Mouse (Mus musculus) brain, embryonic 14.5 days (tissue): Measurements from ENCODE around the gene Olfr764-ps1. TPM values are rescaled to one million over a fixed set of nuclear protein-coding genes. Genes with fewer than 3 reads are reported as not detected.
A peak's percentile ranks its signal among the peaks of the same experiment; 100 is the strongest.
"Not testable (repeated sequence)": the region's sequence is repeated elsewhere in the genome, so short reads cannot be mapped to it uniquely, and the experiment has no call there.

Experiments
- DNase-seq: peaks from one replicate; pipeline ENCODE4 v3.0.0-alpha.2; 2011; ENCODE audit warnings: low read depth
- CTCF ChIP-seq: fragments of 200-500 bp; IDR thresholded peaks from 2 replicates; pipeline ENCODE4 v1.5.1; 2012; ENCODE audit warnings: inconsistent platforms, mild to moderate bottlenecking, moderate library complexity, borderline replicate concordance; ENCODE audit not compliant: insufficient read depth, insufficient read length; ENCODE audit errors: extremely low read depth
- POLR2A ChIP-seq: fragments of 200-500 bp; IDR thresholded peaks from 2 replicates; pipeline ENCODE4 v1.6.1; 2012; ENCODE audit warnings: mild to moderate bottlenecking, inconsistent platforms, borderline replicate concordance; ENCODE audit not compliant: poor library complexity, insufficient read depth, insufficient read length, severe bottlenecking; ENCODE audit errors: extremely low read depth
- polyA plus RNA-seq: library from polyadenylated mRNA; depleted of rRNA; stranded (reverse); fragments of >200 nt; gene quantifications from 2 replicates; pipeline ENCODE4 v1.2.3, GENCODE M21; 2012; rRNA removed

The Olfr764-ps1 gene
- polyA plus RNA-seq: not detected in 2 replicates

DNA sequence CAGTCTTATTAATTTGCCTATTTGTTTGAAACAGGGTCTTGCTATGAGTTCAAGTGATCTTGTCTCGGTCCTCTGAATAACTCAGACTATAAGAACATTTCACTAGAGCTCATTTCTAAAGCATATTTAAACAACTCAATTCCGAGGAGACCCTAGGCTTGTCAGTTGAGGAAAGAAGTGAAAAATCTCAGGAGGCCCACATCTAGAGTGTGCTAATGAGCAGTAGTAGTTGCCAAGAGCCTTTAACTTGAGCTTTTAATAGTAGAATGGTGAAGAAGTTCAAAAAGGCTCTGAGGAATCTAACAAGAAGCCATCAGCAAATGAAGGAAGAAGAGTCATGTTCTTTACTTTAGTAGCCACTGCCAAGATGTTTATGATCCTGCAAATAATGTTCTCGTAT, at the start of gene Olfr764-ps1:
Olfr764-ps1 (minus strand) TSS at position 101 of the 400 bp plus-strand sequence.
- DNase-seq: no peak
- TF ChIP-seq POLR2A (no peak), CTCF (no peak)

DNA sequence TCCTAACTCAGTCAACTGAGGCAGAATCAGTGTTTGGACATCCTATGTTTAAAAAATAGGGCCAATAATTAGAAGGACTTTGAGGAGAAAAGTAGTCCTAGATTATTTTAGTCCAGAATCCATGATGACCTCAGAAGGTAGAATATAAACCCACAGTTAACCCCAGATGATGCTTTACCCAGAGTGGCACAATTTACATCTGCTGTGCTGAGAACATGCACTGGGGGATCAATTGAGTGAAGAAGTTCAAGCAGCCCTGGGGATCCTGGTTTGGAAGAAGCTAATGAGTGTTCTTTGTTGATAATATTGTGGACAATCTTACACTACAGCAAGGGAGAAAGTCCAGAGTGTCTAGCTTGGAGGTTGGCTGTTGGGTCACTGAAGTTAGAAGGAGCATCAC, 43.1 kb upstream of the Olfr764-ps1 start, which contains the start of gene Olfr767:
Olfr767 (minus strand) TSS at position 101 of the 400 bp plus-strand sequence.
- not testable (repeated sequence) for DNase-seq

DNA sequence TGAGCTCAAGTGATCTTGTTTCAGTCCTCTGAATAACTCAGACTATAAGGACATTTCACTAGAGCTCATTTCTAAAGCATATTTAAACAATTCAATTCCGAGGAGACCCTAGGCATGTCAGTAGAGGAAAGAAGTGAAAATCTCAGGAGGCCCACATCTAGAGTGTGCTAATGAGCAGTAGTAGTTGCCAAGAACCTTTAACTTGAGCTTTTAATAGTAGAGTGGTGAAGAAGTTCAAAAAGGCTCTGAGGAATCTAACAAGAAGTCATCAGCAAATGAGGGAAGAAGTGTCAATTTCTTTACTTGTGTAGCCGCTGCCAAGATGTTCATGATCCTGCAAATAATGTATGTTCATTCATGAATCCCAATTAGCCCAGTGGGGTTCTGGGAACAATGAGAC, 29.2 kb upstream of the Olfr764-ps1 start, which contains the start of gene Olfr766-ps1:
Olfr766-ps1 (minus strand) TSS at position 101 of the 400 bp plus-strand sequence.
- DNase-seq: peak; percentile 13
- TF ChIP-seq CTCF (no peak), POLR2A (no peak)

DNA sequence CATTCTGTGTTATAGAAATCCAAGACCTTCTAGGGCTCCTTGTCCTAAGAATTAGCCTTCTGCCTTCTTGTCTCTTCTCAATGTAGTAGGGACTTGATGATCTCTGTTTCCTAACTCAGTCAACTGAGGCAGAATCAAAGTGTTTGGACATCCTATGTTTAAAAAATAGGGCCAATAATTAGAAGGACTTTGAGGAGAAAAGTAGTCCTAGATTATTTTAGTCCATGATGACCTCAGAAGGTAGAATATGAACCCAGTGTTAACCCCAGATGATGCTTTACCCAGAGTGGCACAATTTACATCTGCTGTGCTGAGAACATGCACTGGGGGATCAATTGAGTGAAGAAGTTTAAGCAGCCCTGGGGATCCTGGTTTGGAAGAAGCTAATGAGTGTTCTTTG, 10.2 kb upstream of the Olfr764-ps1 start, which contains the start of gene Olfr765:
Olfr765 (minus strand) TSS at position 101 of the 400 bp plus-strand sequence.
- DNase-seq: not testable (repeated sequence)

DNA sequence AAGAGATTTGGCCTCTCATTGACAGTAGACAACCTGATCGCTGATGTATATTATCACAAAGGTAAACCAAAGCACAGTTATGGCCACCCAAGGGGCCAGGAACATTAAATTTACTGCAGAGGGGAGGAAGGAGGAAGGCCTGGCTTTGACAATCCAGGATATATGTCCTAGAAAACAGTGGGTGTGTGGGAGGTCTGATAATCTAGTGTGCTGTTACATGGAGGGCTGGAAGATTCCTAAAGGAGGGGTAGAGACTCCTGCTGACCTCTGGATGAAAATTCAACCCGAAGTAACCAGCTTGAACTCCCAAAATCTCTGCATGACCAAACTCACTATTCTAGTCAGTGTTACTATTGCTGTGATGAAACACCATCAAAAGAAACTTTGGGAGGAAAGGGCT, 11.4 kb downstream of the Olfr764-ps1 start:
- DNase-seq: no peak
- no peak for TF ChIP-seq CTCF
- no peak for TF ChIP-seq POLR2A

DNA sequence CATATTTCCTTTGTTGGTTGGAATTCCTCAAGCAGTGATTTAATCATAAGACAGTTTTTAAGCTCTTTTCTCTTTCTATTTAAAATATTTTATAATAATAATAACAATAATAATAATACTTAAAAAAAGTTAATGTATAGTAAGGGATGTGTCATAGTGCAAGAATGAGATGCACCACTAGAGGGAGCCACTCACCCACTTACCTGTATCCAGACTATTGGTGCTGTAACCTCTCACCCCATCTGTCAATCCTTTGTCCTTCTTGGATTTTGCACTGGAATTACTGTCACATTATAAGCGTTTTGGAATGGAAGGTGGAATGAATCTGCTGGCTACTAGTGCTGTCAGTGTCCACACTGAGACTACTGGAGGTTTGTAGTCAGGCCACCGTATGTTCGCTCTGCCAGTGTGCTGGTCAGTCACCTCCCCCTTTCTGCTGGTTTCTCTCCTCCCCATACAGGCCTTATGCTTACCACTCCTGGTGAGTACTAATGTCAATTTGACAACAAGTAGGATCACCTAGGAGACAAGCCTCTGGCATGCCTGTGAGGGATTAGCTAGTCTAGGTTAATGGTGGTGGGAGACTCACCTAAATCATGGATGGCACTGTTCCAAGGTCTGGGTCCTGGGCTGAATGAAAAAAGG, 13.6 kb downstream of the Olfr764-ps1 start:
- no peak for TF ChIP-seq POLR2A
- TF ChIP-seq CTCF: peak; percentile 71
- DNase-seq: peak; percentile 72

DNA sequence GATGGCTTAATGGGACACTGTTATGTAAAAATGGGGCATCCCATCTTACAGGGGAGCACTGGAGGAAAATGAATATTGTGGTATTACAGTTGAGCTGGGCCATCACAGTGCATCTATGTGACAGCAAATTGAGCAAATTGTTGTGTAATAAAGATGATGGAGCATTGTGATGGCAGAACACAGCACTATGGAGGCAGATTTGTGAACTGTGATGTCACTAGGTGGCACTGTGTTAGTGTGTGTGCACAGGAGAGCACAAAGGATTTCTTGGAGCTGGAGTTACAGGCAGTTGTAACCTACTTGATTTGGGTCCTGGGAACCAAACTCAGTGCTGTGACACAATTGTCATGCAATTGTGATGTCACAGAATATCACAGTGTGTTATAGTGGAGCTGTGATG, 16.4 kb downstream of the Olfr764-ps1 start:
- no peak for TF ChIP-seq POLR2A
- no peak for TF ChIP-seq CTCF
- peak; percentile 10 for DNase-seq

DNA sequence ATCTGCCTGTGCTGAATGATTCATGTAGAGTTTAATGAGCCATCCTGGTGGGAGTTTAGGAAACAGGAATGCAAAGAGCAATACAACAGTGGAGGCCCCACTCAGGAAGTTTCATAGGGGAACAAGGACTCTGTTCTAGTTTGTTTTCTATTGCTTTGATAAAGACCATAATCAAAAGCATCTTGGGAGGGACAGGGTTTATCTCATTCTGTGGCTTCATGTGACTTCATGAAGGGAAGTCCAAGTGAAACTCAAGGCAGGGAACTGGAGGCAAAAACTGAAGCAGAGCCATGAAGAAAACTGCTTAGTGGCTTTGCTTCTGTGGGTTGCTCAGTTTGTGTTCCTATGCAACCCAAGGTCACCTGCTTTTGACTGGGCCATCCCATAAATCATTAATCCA, 25.2 kb downstream of the Olfr764-ps1 start:
- TF ChIP-seq CTCF (no peak), POLR2A (no peak)

DNA sequence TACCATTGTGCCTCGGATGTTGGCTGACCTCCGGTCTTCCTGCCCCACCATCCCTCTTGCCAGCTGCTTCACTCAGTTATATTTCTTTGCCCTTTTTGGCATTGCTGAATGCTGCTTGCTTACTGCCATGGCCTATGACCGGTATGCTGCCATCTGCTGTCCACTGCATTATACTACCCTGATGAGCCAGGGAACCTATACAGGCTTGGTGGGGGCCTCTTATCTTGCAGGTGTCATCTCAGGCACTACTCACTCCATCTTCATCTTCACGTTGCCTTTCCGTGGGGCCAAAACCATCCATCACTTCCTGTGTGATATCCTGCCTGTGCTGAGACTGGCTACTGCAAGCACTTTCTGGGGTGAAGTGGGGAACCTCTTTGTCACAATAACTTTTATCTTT, 28.2 kb downstream of the Olfr764-ps1 start:
- DNase-seq: not testable (repeated sequence)

More for the DNA sequence above, 25.2 kb downstream of the Olfr764-ps1 start:
- no peak for DNase-seq

DNA sequence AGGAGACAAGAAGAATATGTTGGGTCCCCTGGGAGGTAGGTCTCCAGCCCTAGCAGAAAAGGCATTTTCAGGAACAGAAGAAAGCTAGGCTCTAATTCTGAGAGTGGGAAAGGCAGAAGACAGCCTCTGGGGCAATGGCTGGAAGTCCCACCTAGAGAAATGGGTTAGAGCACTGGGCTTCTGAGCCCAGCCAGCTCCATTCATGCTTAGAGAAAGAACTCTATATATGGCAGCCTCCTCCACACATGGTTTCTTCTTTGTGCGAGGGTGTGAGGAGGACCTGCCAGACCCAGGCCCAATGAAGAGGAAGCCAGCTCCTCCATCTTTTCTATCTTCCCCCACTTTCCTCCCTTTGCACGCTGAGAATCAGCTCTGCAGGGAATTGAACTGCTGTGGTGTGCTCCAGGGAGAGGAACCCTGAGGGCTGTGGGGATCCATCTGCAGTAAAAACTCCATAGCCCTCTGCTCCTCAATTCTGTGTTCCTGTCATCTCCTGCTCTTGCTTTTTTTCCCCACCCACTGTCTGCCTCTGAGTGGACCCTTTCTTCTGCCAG, 29.3 kb downstream of the Olfr764-ps1 start, which contains the start of gene Olfr763:
Olfr763 (plus strand) TSS at position 504 of the 554 bp plus-strand sequence.
- TF ChIP-seq CTCF (no peak), POLR2A (no peak)
- no peak for DNase-seq

DNA sequence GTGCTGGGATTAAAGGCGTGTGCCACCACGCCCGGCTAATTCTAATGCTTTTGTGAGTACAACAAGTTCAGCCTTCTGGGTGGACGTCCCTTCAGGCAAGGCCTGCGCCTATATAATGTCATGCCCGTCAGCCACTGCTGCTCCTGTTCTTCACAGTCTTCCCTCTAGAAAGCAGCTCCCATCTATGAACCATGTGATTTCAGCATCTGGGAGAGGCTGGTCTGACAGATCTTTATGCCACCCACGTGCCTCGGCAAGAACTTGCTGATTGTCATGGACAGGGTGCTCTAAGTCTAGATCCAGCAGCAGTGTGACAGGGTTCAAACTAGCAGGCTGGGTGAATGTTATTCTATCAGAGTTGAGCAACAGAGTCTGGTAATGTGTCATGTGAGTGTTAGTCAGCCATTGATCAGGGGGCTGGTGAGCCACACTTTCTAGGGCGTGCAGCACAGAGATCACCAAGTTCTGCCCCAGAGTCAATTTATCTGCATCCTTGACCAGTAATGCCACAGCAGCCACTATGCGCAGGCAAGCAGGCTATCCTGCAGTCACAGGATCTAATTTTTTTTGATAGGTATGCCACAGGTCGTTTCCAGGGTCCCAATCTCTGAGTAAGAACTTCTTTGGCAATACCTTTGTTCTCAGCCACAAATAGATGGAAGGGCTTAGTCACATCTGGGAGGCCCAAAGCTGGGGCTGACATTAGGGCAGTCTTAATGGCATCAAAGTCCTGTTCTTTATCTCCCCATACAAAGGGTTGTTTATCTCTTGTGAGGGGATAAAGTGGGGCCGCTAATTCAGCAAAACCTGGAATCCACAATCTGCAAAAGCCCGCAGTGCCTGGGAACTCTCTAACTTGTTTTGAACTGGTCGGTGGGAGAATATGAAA, 35.4 kb downstream of the Olfr764-ps1 start:
- no peak for DNase-seq
- TF ChIP-seq CTCF (no peak), POLR2A (no peak)
